ENCODE assay signal across 21 mouse cellular contexts in genomic region chr1:133869221-133869620, GRCm38 (mm10). TPM values are rescaled to one million over a fixed set of nuclear protein-coding genes. Genes with fewer than 3 reads are reported as not detected.
DNase-seq lines count a peak whose midpoint lies in the region; ATAC-seq and TF ChIP-seq lines count a peak whose summit lies in the region.
"Had no signal": no experiment of that assay in that cellular context is flagged by ENCODE, and none has a peak within 500 bp of the region (broad histone marks: within the 10 kb centered on the region; RNA-seq: fewer than 3 reads in every experiment).

No protein-coding gene starts in this region.

- H3K4me3 ChIP-seq in hindbrain, embryonic 15.5 days = no peak overlapping the region
- no peak overlapping the region for H3K4me3 ChIP-seq in hindbrain, embryonic 11.5 days (ENCODE audit: low read depth, low read length)
- H3K4me3 ChIP-seq in stomach, postnatal 0 days (ENCODE audit: low read depth, low read length) = no peak overlapping the region
- H3K4me3 ChIP-seq: embryonic facial prominence, embryonic 10.5 days; forebrain, embryonic 15.5 days; heart, adult 2 months; heart, embryonic 15.5 days; hindbrain, embryonic 10.5 days had no signal

- H3K36me3 ChIP-seq in hindbrain, embryonic 15.5 days = no peaks in the 10 kb centered on the region
- H3K36me3 ChIP-seq in hindbrain, embryonic 11.5 days (ENCODE audit: control insufficient read depth, insufficient read depth, low read length) = no peaks in the 10 kb centered on the region
- H3K36me3 ChIP-seq in stomach, postnatal 0 days (ENCODE audit: control insufficient read depth, insufficient read depth, low read length) = no peaks in the 10 kb centered on the region
- H3K36me3 ChIP-seq: embryonic facial prominence, embryonic 10.5 days; forebrain, embryonic 15.5 days; heart, embryonic 15.5 days; hindbrain, embryonic 10.5 days had no signal

- H3K27ac ChIP-seq in hindbrain, embryonic 15.5 days (replicated peaks) = no peak overlapping the region
- no peak overlapping the region for H3K27ac ChIP-seq in hindbrain, embryonic 11.5 days (ENCODE audit: low read depth, low read length)
- H3K27ac ChIP-seq in stomach, postnatal 0 days (replicated peaks) = no peak overlapping the region
- H3K27ac ChIP-seq: embryonic facial prominence, embryonic 10.5 days; forebrain, embryonic 15.5 days; heart, adult 2 months; heart, embryonic 15.5 days; hindbrain, embryonic 10.5 days had no signal

- H3K9me3 ChIP-seq in hindbrain, embryonic 15.5 days = no peaks in the 10 kb centered on the region
- no peaks in the 10 kb centered on the region for H3K9me3 ChIP-seq in hindbrain, embryonic 11.5 days (ENCODE audit: control insufficient read depth, low read length)
- H3K9me3 ChIP-seq in stomach, postnatal 0 days (ENCODE audit: control insufficient read depth, low read length) = no peaks in the 10 kb centered on the region
- H3K9me3 ChIP-seq: embryonic facial prominence, embryonic 10.5 days; heart, embryonic 15.5 days; hindbrain, embryonic 10.5 days had no signal

- TF ChIP-seq CTCF in stomach, postnatal 0 days (IDR thresholded peaks at IDR 0.05; ENCODE audit: low read depth) = no peak

- H3K9ac ChIP-seq in hindbrain, embryonic 15.5 days = no peak overlapping the region
- no peak overlapping the region for H3K9ac ChIP-seq in hindbrain, embryonic 11.5 days (ENCODE audit: low read depth, low read length)
- no peak overlapping the region for H3K9ac ChIP-seq in stomach, postnatal 0 days (ENCODE audit: low read length)
- H3K9ac ChIP-seq: forebrain, embryonic 15.5 days; heart, embryonic 15.5 days had no signal

- H3K4me2 ChIP-seq in hindbrain, embryonic 15.5 days = no peak overlapping the region
- H3K4me2 ChIP-seq in hindbrain, embryonic 11.5 days (replicated peaks; ENCODE audit: low read depth, low read length) = no peak overlapping the region
- H3K4me2 ChIP-seq in stomach, postnatal 0 days (replicated peaks; ENCODE audit: low read depth) = no peak overlapping the region
- H3K4me2 ChIP-seq: forebrain, embryonic 15.5 days; heart, embryonic 11.5 days; heart, embryonic 15.5 days had no signal

- TF ChIP-seq EP300 in stomach, postnatal 0 days (optimal IDR thresholded peaks at IDR 0.05) = no peak

- no peaks in the 10 kb centered on the region for H3K27me3 ChIP-seq in hindbrain, embryonic 15.5 days
- no peaks in the 10 kb centered on the region for H3K27me3 ChIP-seq in hindbrain, embryonic 11.5 days (ENCODE audit: control insufficient read depth, insufficient read depth, low read length)
- H3K27me3 ChIP-seq in stomach, postnatal 0 days (ENCODE audit: control insufficient read depth, insufficient read depth, low read length) = no peaks in the 10 kb centered on the region
- H3K27me3 ChIP-seq: forebrain, embryonic 15.5 days; heart, embryonic 15.5 days had no signal

- no peak for DNase-seq in hindbrain, embryonic 11.5 days (ENCODE audit: low spot score)
- peak; percentile 75 to 84 for DNase-seq in cerebellum, adult 18-20 months
- DNase-seq in cerebellum, adult 9-11 months = peak; percentile 90
- DNase-seq in cerebellum, postnatal 36 days = peak; percentile 69 to 71
- no peak for DNase-seq in stomach, postnatal 0 days (ENCODE audit: low spot score)
- DNase-seq in retina, embryonic 14.5 days (ENCODE audit: low spot score) = no peak
- DNase-seq: adrenal gland, postnatal 10 days; gastrocnemius, postnatal 36 days; heart, adult 2 months; kidney, adult 8-10 months had no signal

- 0 out of 2 replicates have a peak, but pooled peaks have one; percentile 30 for ATAC-seq in hindbrain, embryonic 15.5 days (ENCODE audit: low FRiP score, low read depth)
- no peak for ATAC-seq in hindbrain, embryonic 11.5 days (ENCODE audit: low FRiP score)
- ATAC-seq in stomach, postnatal 0 days (ENCODE audit: low FRiP score, low TSS enrichment) = no peak
- ATAC-seq in granulocyte monocyte progenitor cell, adult 5-6 weeks (replicated peaks; ENCODE audit: poor library complexity, severe bottlenecking) = no peak
- ATAC-seq: forebrain, embryonic 15.5 days; hindbrain, embryonic 16.5 days; inflammation-experienced regulatory T-cells, adult 6 months; intestine, postnatal 0 days had no signal

- no peaks in the 10 kb centered on the region for H3K4me1 ChIP-seq in hindbrain, embryonic 15.5 days (replicated peaks)
- no peaks in the 10 kb centered on the region for H3K4me1 ChIP-seq in hindbrain, embryonic 11.5 days (replicated peaks; ENCODE audit: control insufficient read depth, insufficient read depth, low read length)
- H3K4me1 ChIP-seq in stomach, postnatal 0 days (replicated peaks; ENCODE audit: control insufficient read depth, insufficient read depth) = no peaks in the 10 kb centered on the region
- H3K4me1 ChIP-seq: hindbrain, embryonic 10.5 days had no signal

- WGBS in hindbrain, embryonic 15.5 days = 65% methylated on average over 2 of the region's 2 CpGs
- 60% methylated on average over 2 of the region's 2 CpGs for WGBS in hindbrain, embryonic 11.5 days
- WGBS in stomach, postnatal 0 days = 50% methylated on average over 2 of the region's 2 CpGs

RNA-seq across cellular contexts. Expression of gene Optc, which starts 38.6 kb away (rescaled TPM):
- 3.0 and 3.9 TPM in 2 replicates for polyA plus RNA-seq in hindbrain, embryonic 15.5 days (2015; fragmentation: Nextera tagmentation; extraction: Ambion mirVana)
- polyA plus RNA-seq in hindbrain, embryonic 11.5 days (2014; fragmentation: Nextera tagmentation; extraction: Ambion mirVana) = 2.4 and 3.0 TPM in 2 replicates
- 1.3 and 1.6 TPM in 2 replicates for polyA plus RNA-seq in stomach, postnatal 0 days (2015; fragmentation: Nextera tagmentation; extraction: Ambion mirVana)
- 1.2 TPM in 1 of 2 replicates, not detected in the other for total RNA-seq in granulocyte monocyte progenitor cell, adult 5-6 weeks (2014; fragmentation: Nextera tagmentation)
- not detected in 2 replicates for total RNA-seq in granulocyte monocyte progenitor cell, adult 5-6 weeks (2017)
- total RNA-seq: gastrocnemius, postnatal 36 days had no signal
- polyA plus RNA-seq: inflammation-experienced regulatory T-cells, adult 6 months had no signal

RNA-seq across cellular contexts. Expression of gene Prelp, which starts 52.0 kb away (rescaled TPM):
- polyA plus RNA-seq in hindbrain, embryonic 15.5 days (2015; fragmentation: Nextera tagmentation; extraction: Ambion mirVana) = 12.0 and 18.0 TPM in 2 replicates
- 3.2 and 3.3 TPM in 2 replicates for polyA plus RNA-seq in hindbrain, embryonic 11.5 days (2014; fragmentation: Nextera tagmentation; extraction: Ambion mirVana)
- 4.7 and 5.3 TPM in 2 replicates for polyA plus RNA-seq in stomach, postnatal 0 days (2015; fragmentation: Nextera tagmentation; extraction: Ambion mirVana)
- total RNA-seq in granulocyte monocyte progenitor cell, adult 5-6 weeks (2014; fragmentation: Nextera tagmentation) = not detected in 2 replicates
- total RNA-seq in granulocyte monocyte progenitor cell, adult 5-6 weeks (2017) = not detected in 2 replicates
- total RNA-seq: MEL had no signal
- polyA plus RNA-seq: inflammation-experienced regulatory T-cells, adult 6 months had no signal

Comparison
In these comparisons a context has a peak if more than half of its experiments do, and no peak if none do; other contexts are left out.
1. DNase-seq: peak in cerebellum, adult 18-20 months (2 of 2), cerebellum, adult 9-11 months (single experiment) and cerebellum, postnatal 36 days (2 of 2); none in hindbrain, embryonic 11.5 days (single experiment), stomach, postnatal 0 days (single experiment) and retina, embryonic 14.5 days (single experiment).